Mouse (Mus musculus) ovary, adult 2 months (tissue): ENCODE measurements around the gene Ilvbl. TPM values are rescaled to one million over a fixed set of nuclear protein-coding genes. Genes with fewer than 3 reads are reported as not detected.

Experiments
- polyA plus RNA-seq: library from polyadenylated mRNA; depleted of rRNA; stranded (reverse); fragments of >200 nt; gene quantifications from 2 replicates; pipeline ENCODE4 v1.2.3, GENCODE M21; 2012; rRNA removed

Ilvbl gene
- 68.0 and 70.5 TPM in 2 replicates for polyA plus RNA-seq

GRCm38 (mm10) chr10:78574250-78575104 lies at the start of gene Ilvbl:
Gene Ilvbl (plus strand): TSS chr10:78574346.

GRCm38 (mm10) chr10:78591406-78592328 lies 17.5 kb downstream of the Ilvbl start, which contains the start of gene Syde1:
Gene Syde1 (minus strand): TSS chr10:78591964.

GRCm38 (mm10) chr10:78617974-78618373 lies 43.8 kb downstream of the Ilvbl start, which contains the start of gene Olfr1357:
Gene Olfr1357 (minus strand): TSS chr10:78618074.

Other genes starting within 250 kb of the Ilvbl start
- 275 and 338 TPM in 2 replicates for gene Agpat3, start 221.9 kb upstream of the Ilvbl start, polyA plus RNA-seq
- gene Rrp1, start 161.3 kb upstream of the Ilvbl start, polyA plus RNA-seq, result 108 and 109 TPM in 2 replicates
- gene Cstb, start 148.7 kb upstream of the Ilvbl start, polyA plus RNA-seq, result 21.9 and 33.3 TPM in 2 replicates
- gene Pdxk, start 109.4 kb upstream of the Ilvbl start, polyA plus RNA-seq, result 100 and 109 TPM in 2 replicates
- gene Olfr1358, start 56.9 kb upstream of the Ilvbl start, polyA plus RNA-seq, result 0.95 and 2.0 TPM in 2 replicates
- 52.4 and 59.3 TPM in 2 replicates for gene Syde1, start 17.6 kb downstream of the Ilvbl start, polyA plus RNA-seq
- gene Olfr1357, start 43.7 kb downstream of the Ilvbl start, polyA plus RNA-seq, result not detected in 2 replicates
- gene Casp14, start 143.9 kb downstream of the Ilvbl start, polyA plus RNA-seq, result not detected in 2 replicates
- gene Ccdc105, start 178.7 kb downstream of the Ilvbl start, polyA plus RNA-seq, result 0.28 and 0.56 TPM in 2 replicates
- gene Slc1a6, start 206.2 kb downstream of the Ilvbl start, polyA plus RNA-seq, result 6.0 and 6.4 TPM in 2 replicates